Mouse (Mus musculus): Measurements from ENCODE around the gene Adamts9. TPM values are rescaled to one million over a fixed set of nuclear protein-coding genes. Genes with fewer than 3 reads are reported as not detected.

Gene Adamts9
- polyA plus RNA-seq, 1 experiment from 2014 or later = 1.3 TPM

- Histone ChIP-seq H3K4me2 (ENCODE audit: low read length) (no peak overlapping the region), H3K4me3 (replicated peaks; ENCODE audit: low read length) (no peak overlapping the region), H3K27ac (ENCODE audit: low read length) (no peak overlapping the region), H3K9ac (replicated peaks; ENCODE audit: low read depth, low read length) (no peak overlapping the region), H3K27me3 (replicated peaks; ENCODE audit: control insufficient read depth, insufficient read depth, low read length) (no peaks in the 10 kb centered on the region), H3K36me3 (ENCODE audit: control insufficient read depth, insufficient read depth) (no peaks in the 10 kb centered on the region), H3K4me1 (replicated peaks; ENCODE audit: control insufficient read depth, insufficient read depth, low read length) (0 out of 2 replicates have a peak, but pooled peaks cover 5% of the 10 kb centered on the region), H3K9me3 (ENCODE audit: control insufficient read depth, low read length) (no peaks in the 10 kb centered on the region)
- no peak for ATAC-seq
- 87% methylated on average over 3 of the region's 3 CpGs for WGBS
These were observed 133.5 kb downstream of the Adamts9 start for GRCm38 (mm10) chr6:92809818-92810217.

DNA sequence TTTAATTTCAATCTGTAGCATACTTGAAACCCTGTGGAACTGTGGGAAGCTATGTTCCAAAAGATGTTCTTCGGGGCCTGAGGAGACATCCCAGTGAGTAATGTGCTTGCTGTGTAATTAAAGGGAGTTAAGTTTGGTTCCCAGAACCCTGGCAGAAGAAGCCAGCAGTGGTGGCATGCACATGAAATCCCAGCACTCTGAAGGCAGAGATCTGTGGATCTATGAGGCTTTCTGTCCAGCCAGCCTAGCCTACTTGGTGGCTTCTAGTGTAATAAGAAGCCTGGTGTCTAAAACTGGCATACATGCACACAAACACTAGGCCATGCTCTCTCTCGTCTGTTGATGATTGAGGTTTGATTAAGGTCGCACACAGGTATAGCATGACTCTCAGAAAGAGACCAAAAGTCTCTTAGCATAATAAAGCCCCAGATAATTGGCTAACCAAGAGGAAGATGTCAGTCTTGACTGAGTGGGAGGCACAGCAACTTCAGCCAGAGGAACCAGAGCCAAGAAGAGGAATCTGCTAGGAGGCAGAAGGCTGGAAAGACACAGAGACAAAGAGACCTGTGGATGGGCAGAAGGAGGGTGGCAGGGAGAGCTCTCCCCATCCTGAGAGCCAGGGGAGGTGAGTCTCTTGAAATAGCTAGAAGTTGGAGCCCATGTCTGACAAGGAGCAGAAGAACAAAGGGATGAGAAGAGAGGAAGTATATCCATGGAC is 138.9 kb downstream of the Adamts9 start:
- no peaks in the 10 kb centered on the region for H3K27me3 ChIP-seq (replicated peaks; ENCODE audit: control insufficient read depth, insufficient read depth, low read length)
- no peak overlapping the region for H3K4me3 ChIP-seq (replicated peaks; ENCODE audit: low read length)
- no peaks in the 10 kb centered on the region for H3K36me3 ChIP-seq (ENCODE audit: control insufficient read depth, insufficient read depth)
- no peak overlapping the region for H3K27ac ChIP-seq (ENCODE audit: low read length)
- H3K4me2 ChIP-seq (ENCODE audit: low read length) = no peak overlapping the region
- no peaks in the 10 kb centered on the region for H3K9me3 ChIP-seq (ENCODE audit: control insufficient read depth, low read length)
- 87% methylated on average over 3 of the region's 3 CpGs for WGBS
- ATAC-seq = no peak
- H3K4me1 ChIP-seq (replicated peaks; ENCODE audit: control insufficient read depth, insufficient read depth, low read length) = peaks cover 3% of the 10 kb centered on the region; the same call in 1 of the 2 replicates
- H3K9ac ChIP-seq (replicated peaks; ENCODE audit: low read depth, low read length) = no peak overlapping the region

DNA sequence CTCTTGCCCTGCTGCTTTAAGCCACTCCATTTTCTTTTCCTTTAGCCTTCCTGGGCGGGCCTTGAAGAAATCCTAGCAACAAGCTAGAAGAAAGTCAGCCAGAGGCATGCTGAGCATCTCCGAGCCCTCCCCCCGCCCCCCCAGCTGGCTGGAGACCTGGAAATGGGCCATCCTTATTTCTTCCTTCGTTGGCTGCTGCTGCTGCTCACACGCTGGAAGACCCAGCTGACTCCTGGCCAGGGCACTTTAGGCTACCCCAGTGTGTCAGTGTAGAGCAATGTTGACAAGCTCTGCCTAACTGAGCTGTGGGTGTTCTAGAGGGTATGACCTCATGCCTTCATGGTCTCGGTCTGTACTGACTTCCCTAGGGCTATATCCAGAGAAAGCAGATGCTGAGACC is 140.1 kb downstream of the Adamts9 start:
- H3K4me3 ChIP-seq (replicated peaks; ENCODE audit: low read length) = no peak overlapping the region
- H3K27me3 ChIP-seq (replicated peaks; ENCODE audit: control insufficient read depth, insufficient read depth, low read length) = no peaks in the 10 kb centered on the region
- peaks cover 3% of the 10 kb centered on the region; the same call in 1 of the 2 replicates for H3K4me1 ChIP-seq (replicated peaks; ENCODE audit: control insufficient read depth, insufficient read depth, low read length)
- ATAC-seq = no peak
- WGBS = 58% methylated on average over 6 of the region's 6 CpGs
- no peaks in the 10 kb centered on the region for H3K36me3 ChIP-seq (ENCODE audit: control insufficient read depth, insufficient read depth)
- H3K4me2 ChIP-seq (ENCODE audit: low read length) = no peak overlapping the region
- no peak overlapping the region for H3K27ac ChIP-seq (ENCODE audit: low read length)
- no peaks in the 10 kb centered on the region for H3K9me3 ChIP-seq (ENCODE audit: control insufficient read depth, low read length)
- no peak overlapping the region for H3K9ac ChIP-seq (replicated peaks; ENCODE audit: low read depth, low read length)

- no peak for ATAC-seq
- Histone ChIP-seq H3K4me1 (replicated peaks; ENCODE audit: control insufficient read depth, insufficient read depth, low read length) (peaks cover 3% of the 10 kb centered on the region; the same call in 1 of the 2 replicates), H3K4me3 (replicated peaks; ENCODE audit: low read length) (no peak overlapping the region), H3K9me3 (ENCODE audit: control insufficient read depth, low read length) (no peaks in the 10 kb centered on the region), H3K27me3 (replicated peaks; ENCODE audit: control insufficient read depth, insufficient read depth, low read length) (no peaks in the 10 kb centered on the region), H3K36me3 (ENCODE audit: control insufficient read depth, insufficient read depth) (no peaks in the 10 kb centered on the region), H3K9ac (replicated peaks; ENCODE audit: low read depth, low read length) (no peak overlapping the region), H3K4me2 (ENCODE audit: low read length) (no peak overlapping the region), H3K27ac (ENCODE audit: low read length) (no peak overlapping the region)
- 94% methylated on average over 11 of the region's 11 CpGs for WGBS
These were observed 140.9 kb downstream of the Adamts9 start for GRCm38 (mm10) chr6:92802421-92802820.

DNA sequence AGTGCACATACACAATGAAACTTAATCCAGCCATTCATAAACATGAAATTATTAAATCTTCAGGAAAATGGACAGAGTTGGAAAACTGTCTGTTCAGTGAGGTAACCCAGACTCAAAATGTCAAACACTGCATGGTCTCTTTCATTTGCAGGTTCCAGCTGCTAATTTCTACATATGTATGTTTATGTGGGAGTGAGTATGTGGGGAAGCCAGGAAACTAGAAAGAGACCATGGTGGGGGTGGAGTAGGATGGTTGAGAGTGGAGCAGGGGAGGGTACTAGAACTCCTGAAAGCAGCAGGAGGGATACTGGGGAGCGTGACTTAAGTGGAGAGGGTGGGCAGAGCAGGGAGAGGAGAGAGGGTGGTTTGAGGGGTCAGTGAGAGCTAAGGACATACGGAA is 141.8 kb downstream of the Adamts9 start:
- Histone ChIP-seq H3K4me3 (replicated peaks; ENCODE audit: low read length) (no peak overlapping the region), H3K27me3 (replicated peaks; ENCODE audit: control insufficient read depth, insufficient read depth, low read length) (no peaks in the 10 kb centered on the region), H3K36me3 (ENCODE audit: control insufficient read depth, insufficient read depth) (no peaks in the 10 kb centered on the region), H3K9me3 (ENCODE audit: control insufficient read depth, low read length) (no peaks in the 10 kb centered on the region), H3K27ac (ENCODE audit: low read length) (no peak overlapping the region), H3K4me1 (replicated peaks; ENCODE audit: control insufficient read depth, insufficient read depth, low read length) (peaks cover 3% of the 10 kb centered on the region; the same call in 1 of the 2 replicates), H3K9ac (replicated peaks; ENCODE audit: low read depth, low read length) (no peak overlapping the region), H3K4me2 (ENCODE audit: low read length) (no peak overlapping the region)
- 84% methylated on average over 2 of the region's 2 CpGs for WGBS
- no peak for ATAC-seq

DNA sequence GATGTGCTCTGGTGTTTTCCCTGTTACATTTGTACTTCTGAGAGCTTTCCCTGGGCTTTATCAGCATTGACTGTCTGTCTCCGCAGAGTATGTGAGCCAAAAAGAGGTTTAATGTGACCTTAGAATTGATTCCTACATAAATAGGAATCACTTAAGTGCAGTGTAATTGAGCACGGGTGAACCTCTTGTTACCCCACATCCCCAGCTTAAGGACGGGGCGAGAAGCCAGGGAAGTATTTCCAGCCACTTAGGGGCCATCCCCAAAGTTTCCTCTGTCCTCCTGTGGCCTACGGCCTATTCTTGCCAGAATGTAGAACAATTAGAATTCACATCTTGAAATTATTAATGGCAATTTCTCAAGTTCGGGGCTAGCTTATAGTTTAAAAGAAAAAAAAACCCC is 149.5 kb downstream of the Adamts9 start:
- no peaks in the 10 kb centered on the region for H3K9me3 ChIP-seq (ENCODE audit: control insufficient read depth, low read length)
- H3K27ac ChIP-seq (ENCODE audit: low read length) = no peak overlapping the region
- no peak overlapping the region for H3K4me3 ChIP-seq (replicated peaks; ENCODE audit: low read length)
- H3K27me3 ChIP-seq (replicated peaks; ENCODE audit: control insufficient read depth, insufficient read depth, low read length) = no peaks in the 10 kb centered on the region
- H3K36me3 ChIP-seq (ENCODE audit: control insufficient read depth, insufficient read depth) = no peaks in the 10 kb centered on the region
- no peak overlapping the region for H3K9ac ChIP-seq (replicated peaks; ENCODE audit: low read depth, low read length)
- H3K4me2 ChIP-seq (ENCODE audit: low read length) = no peak overlapping the region
- no peaks in the 10 kb centered on the region for H3K4me1 ChIP-seq (replicated peaks; ENCODE audit: control insufficient read depth, insufficient read depth, low read length)
- ATAC-seq = no peak
- WGBS = 79% methylated on average over 6 of the region's 6 CpGs

DNA sequence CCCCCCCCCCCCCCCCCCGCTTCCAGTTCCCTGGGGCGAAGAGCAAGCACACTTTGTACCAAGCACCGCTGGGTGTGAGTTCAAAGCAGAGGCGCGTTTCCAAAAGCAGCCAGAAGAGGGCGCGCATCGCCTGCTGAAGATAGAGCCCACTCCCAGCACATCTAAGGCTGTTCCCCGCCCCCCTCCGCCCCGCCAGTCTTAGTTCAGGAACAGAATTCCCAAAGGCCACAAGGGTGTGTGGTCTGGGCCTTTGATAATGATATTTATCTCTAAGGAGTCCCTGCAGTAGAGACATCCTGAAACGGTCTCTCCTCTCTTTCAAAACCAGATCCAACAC is 155.9 kb downstream of the Adamts9 start:
- peak overlapping the region; percentile 35 for H3K9ac ChIP-seq (replicated peaks; ENCODE audit: low read depth, low read length)
- H3K4me1 ChIP-seq (replicated peaks; ENCODE audit: control insufficient read depth, insufficient read depth, low read length) = peaks cover 7% of the 10 kb centered on the region
- H3K9me3 ChIP-seq (ENCODE audit: control insufficient read depth, low read length) = no peaks in the 10 kb centered on the region
- peak overlapping the region; percentile 75 for H3K4me2 ChIP-seq (ENCODE audit: low read length)
- WGBS = 0% methylated on average over 11 of the region's 12 CpGs
- H3K36me3 ChIP-seq (ENCODE audit: control insufficient read depth, insufficient read depth) = no peaks in the 10 kb centered on the region
- ATAC-seq = peak; percentile 91
- H3K27ac ChIP-seq (ENCODE audit: low read length) = no peak overlapping the region
- H3K27me3 ChIP-seq (replicated peaks; ENCODE audit: control insufficient read depth, insufficient read depth, low read length) = peaks cover 7% of the 10 kb centered on the region
- H3K4me3 ChIP-seq (replicated peaks; ENCODE audit: low read length) = peak overlapping the region; percentile 41

DNA sequence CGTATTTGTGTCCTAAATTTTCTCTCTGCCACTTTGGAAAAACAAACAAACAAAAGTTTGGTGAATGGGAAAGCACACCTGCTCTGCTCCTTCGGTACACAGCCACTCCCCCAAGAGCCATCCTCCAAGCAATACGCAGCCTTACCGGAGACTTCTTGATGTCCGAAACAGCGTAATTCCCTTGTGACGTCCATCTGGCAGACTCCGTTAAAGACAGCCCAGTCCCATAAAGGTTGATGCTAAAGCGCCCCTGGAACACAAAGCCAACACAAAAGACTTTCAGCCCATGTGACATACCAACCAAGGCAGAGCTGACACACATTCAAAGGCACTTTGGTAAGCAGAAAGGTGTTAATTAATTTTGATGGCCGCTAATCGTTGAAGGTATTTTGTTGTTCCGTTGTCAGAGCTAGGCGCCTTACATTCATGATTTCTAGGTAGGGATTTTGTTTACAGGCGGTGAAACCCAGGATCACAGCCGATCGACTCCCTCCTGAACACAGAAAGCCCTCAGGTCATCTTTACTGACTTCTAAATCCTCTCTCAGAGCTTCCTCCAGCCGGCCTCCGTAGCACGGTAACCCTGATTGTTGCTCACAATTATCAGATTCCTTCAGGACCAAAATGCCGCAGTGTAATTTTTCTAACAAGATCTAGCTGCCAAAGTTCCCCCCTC is 156.5 kb downstream of the Adamts9 start:
- H3K4me2 ChIP-seq (ENCODE audit: low read length) = peak overlapping the region; percentile 75
- peak; percentile 25 for ATAC-seq
- H3K36me3 ChIP-seq (ENCODE audit: control insufficient read depth, insufficient read depth) = no peaks in the 10 kb centered on the region
- no peaks in the 10 kb centered on the region for H3K9me3 ChIP-seq (ENCODE audit: control insufficient read depth, low read length)
- H3K4me3 ChIP-seq (replicated peaks; ENCODE audit: low read length) = peak overlapping the region; percentile 41
- H3K4me1 ChIP-seq (replicated peaks; ENCODE audit: control insufficient read depth, insufficient read depth, low read length) = peaks cover 7% of the 10 kb centered on the region
- H3K27me3 ChIP-seq (replicated peaks; ENCODE audit: control insufficient read depth, insufficient read depth, low read length) = peaks cover 7% of the 10 kb centered on the region
- H3K27ac ChIP-seq (ENCODE audit: low read length) = no peak overlapping the region
- H3K9ac ChIP-seq (replicated peaks; ENCODE audit: low read depth, low read length) = peak overlapping the region; percentile 35
- under 1% methylated on average over 20 of the region's 20 CpGs for WGBS

DNA sequence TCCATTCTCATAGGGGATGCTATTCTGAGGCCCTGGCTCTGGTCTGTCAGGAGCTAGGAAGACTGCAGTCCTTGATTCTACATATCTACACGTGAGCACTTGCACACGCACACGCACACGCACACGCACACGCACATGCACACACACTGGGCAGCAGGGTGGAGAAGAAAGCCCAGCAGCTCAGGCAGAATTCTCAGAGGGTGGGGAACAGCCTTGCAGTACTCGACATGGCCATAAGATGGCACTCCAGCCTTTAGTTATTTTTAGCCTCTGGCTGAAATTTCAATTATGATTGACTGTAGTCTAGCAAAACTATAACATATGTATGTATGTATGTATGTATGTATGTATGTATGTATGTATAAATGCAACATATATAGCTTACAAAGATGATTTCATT is 158.5 kb downstream of the Adamts9 start:
- peak; percentile 53; the same call in 1 of the 2 replicates for ATAC-seq
- Histone ChIP-seq H3K27me3 (replicated peaks; ENCODE audit: control insufficient read depth, insufficient read depth, low read length) (peaks cover 7% of the 10 kb centered on the region), H3K36me3 (ENCODE audit: control insufficient read depth, insufficient read depth) (no peaks in the 10 kb centered on the region), H3K4me2 (ENCODE audit: low read length) (no peak overlapping the region), H3K4me3 (replicated peaks; ENCODE audit: low read length) (no peak overlapping the region), H3K4me1 (replicated peaks; ENCODE audit: control insufficient read depth, insufficient read depth, low read length) (peaks cover 7% of the 10 kb centered on the region), H3K9ac (replicated peaks; ENCODE audit: low read depth, low read length) (no peak overlapping the region), H3K27ac (ENCODE audit: low read length) (no peak overlapping the region), H3K9me3 (ENCODE audit: control insufficient read depth, low read length) (no peaks in the 10 kb centered on the region)
- 9% methylated on average over 7 of the region's 7 CpGs for WGBS
